Mouse (Mus musculus): ENCODE data around the gene BC024063.

GRCm38 (mm10) chr10:82042191-82042590, 41.0 kb upstream of the BC024063 start:
- TF ChIP-seq CTCF (IDR thresholded peaks at IDR 0.05; ENCODE audit: control insufficient read depth, insufficient read depth, insufficient read length) (no peak), MAX (IDR thresholded peaks at IDR 0.05) (no peak), CEBPB (IDR thresholded peaks at IDR 0.05; ENCODE audit: low read depth) (no peak), USF1 (IDR thresholded peaks at IDR 0.05; ENCODE audit: low read depth) (no peak), MYOG (IDR thresholded peaks at IDR 0.05; ENCODE audit: control insufficient read depth, extremely low read depth, insufficient read length) (no peak)

Data from C2C12 (cell line).